Mouse (Mus musculus) forebrain, embryonic 11.5 days (tissue): ENCODE data around the gene Corin. TPM values are rescaled to one million over a fixed set of nuclear protein-coding genes. Genes with fewer than 3 reads are reported as not detected.

Experiments used
- ATAC-seq: fragments of 200-750 bp; cut with Nextera tagmentation; replicated peaks from 2 replicates; pipeline ENCODE4 v1.8.0; 2017; ENCODE audit warnings: moderate TSS enrichment; ENCODE audit not compliant: low FRiP score
- DNase-seq: peaks from one replicate; pipeline ENCODE4 v3.0.0-alpha.2; 2017; ENCODE audit warnings: low spot score
- H3K27ac ChIP-seq: fragments of 300-500 bp; sonication (generic); 2 replicates; pipeline ENCODE4 v1.5.1; 2014; ENCODE audit warnings: low read depth, low read length
- H3K27me3 ChIP-seq: fragments of 300-500 bp; sonication (generic); 2 replicates; pipeline ENCODE4 v1.6.1; 2014; ENCODE audit warnings: mild to moderate bottlenecking, low read length, mixed read lengths; ENCODE audit not compliant: control insufficient read depth, insufficient read depth
- H3K36me3 ChIP-seq: fragments of 300-500 bp; sonication (generic); 2 replicates; pipeline ENCODE4 v1.6.1; 2014; ENCODE audit warnings: mild to moderate bottlenecking, low read length, moderate library complexity, mixed read lengths; ENCODE audit not compliant: control insufficient read depth, insufficient read depth
- H3K4me1 ChIP-seq: fragments of 300-500 bp; sonication (generic); replicated peaks from 2 replicates; pipeline ENCODE4 v1.6.1; 2014; ENCODE audit warnings: low read length, mixed read lengths; ENCODE audit not compliant: control insufficient read depth, insufficient read depth
- H3K4me2 ChIP-seq: fragments of 300-500 bp; sonication (generic); 2 replicates; pipeline ENCODE4 v1.6.1; 2014; ENCODE audit warnings: low read depth, mild to moderate bottlenecking, low read length, moderate library complexity, mixed read lengths; ENCODE audit not compliant: severe bottlenecking
- H3K4me3 ChIP-seq: fragments of 300-500 bp; sonication (generic); 2 replicates; pipeline ENCODE4 v1.5.1; 2014; ENCODE audit warnings: low read depth, low read length
- H3K9ac ChIP-seq: fragments of 300-500 bp; sonication (generic); 2 replicates; pipeline ENCODE4 v1.6.1; 2014; ENCODE audit warnings: low read length
- H3K9me3 ChIP-seq: fragments of 300-500 bp; sonication (generic); 2 replicates; pipeline ENCODE4 v1.6.1; 2016; ENCODE audit warnings: low read length, mixed read lengths; ENCODE audit not compliant: control insufficient read depth
- WGBS: fragments of 180-500 bp; shearing (Covaris S2); extraction: QIAGEN DNeasy Blood & Tissue Kit; methylation state at CpG from one replicate; pipeline ENCODE4 v1.1.7; 2014; 5-methylcytosine and 5-hydroxymethylcytosine counted together
- polyA plus RNA-seq: library from polyadenylated mRNA; unstranded; fragments of >200 nt; fragmentation: Nextera tagmentation; extraction: Ambion mirVana; gene quantifications from 2 replicates; pipeline ENCODE4 v1.2.1, GENCODE M21; 2014

The Corin gene
- polyA plus RNA-seq, 1 experiment from 2014 or later: 2.0 TPM

- ATAC-seq: no peak
- Histone ChIP-seq H3K4me1 (no peaks in the 10 kb centered on the region), H3K27me3 (no peaks in the 10 kb centered on the region), H3K4me3 (no peak overlapping the region), H3K36me3 (no peaks in the 10 kb centered on the region), H3K9ac (no peak overlapping the region), H3K9me3 (no peaks in the 10 kb centered on the region), H3K4me2 (no peak overlapping the region), H3K27ac (no peak overlapping the region)
- DNase-seq: no peak
- 94% methylated on average over 7 of the region's 7 CpGs for WGBS
Measured at GRCm38 (mm10) chr5:72266955-72267535, 237.2 kb downstream of the Corin start.

- no peaks in the 10 kb centered on the region for H3K36me3 ChIP-seq
- H3K27me3 ChIP-seq: no peaks in the 10 kb centered on the region
- 86% methylated on average over 15 of the region's 15 CpGs for WGBS
- no peak overlapping the region for H3K27ac ChIP-seq
- no peak for DNase-seq
- ATAC-seq: no peak
- no peak overlapping the region for H3K9ac ChIP-seq
- no peak overlapping the region for H3K4me3 ChIP-seq
- no peaks in the 10 kb centered on the region for H3K4me1 ChIP-seq
- H3K9me3 ChIP-seq: no peaks in the 10 kb centered on the region
- no peak overlapping the region for H3K4me2 ChIP-seq
Measured at GRCm38 (mm10) chr5:72264195-72264751, 240.0 kb downstream of the Corin start.

- Histone ChIP-seq H3K4me1 (no peaks in the 10 kb centered on the region), H3K27ac (no peak overlapping the region), H3K9me3 (no peaks in the 10 kb centered on the region), H3K9ac (no peak overlapping the region), H3K4me3 (no peak overlapping the region), H3K27me3 (no peaks in the 10 kb centered on the region), H3K4me2 (no peak overlapping the region), H3K36me3 (no peaks in the 10 kb centered on the region)
- WGBS: 85% methylated on average over 3 of the region's 3 CpGs
- no peak for DNase-seq
- no peak for ATAC-seq
Measured at GRCm38 (mm10) chr5:72261802-72262324, 242.4 kb downstream of the Corin start.

- no peak overlapping the region for H3K27ac ChIP-seq
- H3K4me1 ChIP-seq: no peaks in the 10 kb centered on the region
- H3K36me3 ChIP-seq: no peaks in the 10 kb centered on the region
- no peaks in the 10 kb centered on the region for H3K27me3 ChIP-seq
- H3K4me2 ChIP-seq: no peak overlapping the region
- H3K4me3 ChIP-seq: no peak overlapping the region
- H3K9ac ChIP-seq: no peak overlapping the region
- no peaks in the 10 kb centered on the region for H3K9me3 ChIP-seq
- 0 out of 2 replicates have a peak, but pooled peaks have one; percentile 27 for ATAC-seq
- DNase-seq: no peak
- WGBS: 86% methylated on average over 3 of the region's 3 CpGs
Measured at GRCm38 (mm10) chr5:72259298-72259621, 245.0 kb downstream of the Corin start.

- no peaks in the 10 kb centered on the region for H3K27me3 ChIP-seq
- no peak for DNase-seq
- H3K9ac ChIP-seq: no peak overlapping the region
- 86% methylated on average over 17 of the region's 17 CpGs for WGBS
- no peak overlapping the region for H3K27ac ChIP-seq
- H3K9me3 ChIP-seq: no peaks in the 10 kb centered on the region
- no peaks in the 10 kb centered on the region for H3K4me1 ChIP-seq
- no peak overlapping the region for H3K4me2 ChIP-seq
- ATAC-seq: peak; percentile 39; the same call in 1 of the 2 replicates
- H3K36me3 ChIP-seq: no peaks in the 10 kb centered on the region
- no peak overlapping the region for H3K4me3 ChIP-seq
Measured at GRCm38 (mm10) chr5:72258409-72259297, 245.6 kb downstream of the Corin start.

GRCm38 (mm10) chr5:72257084-72257483 is 247.2 kb downstream of the Corin start:
- no peak overlapping the region for H3K9ac ChIP-seq
- H3K4me3 ChIP-seq: no peak overlapping the region
- H3K36me3 ChIP-seq: no peaks in the 10 kb centered on the region
- WGBS: 92% methylated on average over 10 of the region's 10 CpGs
- H3K27me3 ChIP-seq: no peaks in the 10 kb centered on the region
- no peaks in the 10 kb centered on the region for H3K9me3 ChIP-seq
- no peak overlapping the region for H3K27ac ChIP-seq
- ATAC-seq (no peak), DNase-seq (no peak)
- H3K4me2 ChIP-seq: no peak overlapping the region
- no peaks in the 10 kb centered on the region for H3K4me1 ChIP-seq

GRCm38 (mm10) chr5:72254958-72255357 is 249.3 kb downstream of the Corin start:
- H3K4me3 ChIP-seq: no peak overlapping the region
- H3K9me3 ChIP-seq: no peaks in the 10 kb centered on the region
- ATAC-seq (no peak), DNase-seq (no peak)
- no peak overlapping the region for H3K4me2 ChIP-seq
- H3K27ac ChIP-seq: no peak overlapping the region
- no peak overlapping the region for H3K9ac ChIP-seq
- no peaks in the 10 kb centered on the region for H3K27me3 ChIP-seq
- no peaks in the 10 kb centered on the region for H3K4me1 ChIP-seq
- no peaks in the 10 kb centered on the region for H3K36me3 ChIP-seq
- 94% methylated on average over 10 of the region's 10 CpGs for WGBS

GRCm38 (mm10) chr5:72250180-72250579 is 254.1 kb downstream of the Corin start:
- H3K9ac ChIP-seq: no peak overlapping the region
- H3K9me3 ChIP-seq: no peaks in the 10 kb centered on the region
- ATAC-seq: no peak
- H3K4me1 ChIP-seq: no peaks in the 10 kb centered on the region
- H3K27me3 ChIP-seq: no peaks in the 10 kb centered on the region
- H3K4me2 ChIP-seq: no peak overlapping the region
- no peak overlapping the region for H3K4me3 ChIP-seq
- DNase-seq: no peak
- 94% methylated on average over 1 of the region's 1 CpGs for WGBS
- no peaks in the 10 kb centered on the region for H3K36me3 ChIP-seq
- no peak overlapping the region for H3K27ac ChIP-seq
